Mouse (Mus musculus) hindbrain, embryonic 15.5 days (tissue): ENCODE measurements at regions not wholly inside any gene's neighbourhood (a gene's known extent, or its start where the extent isn't known, plus 50 kb on each side); places are given as distances from the start of the nearest gene placed in this dataset.

Source experiments
- ATAC-seq: fragments of 200-750 bp; cut with Nextera tagmentation; 2 replicates; pipeline ENCODE4 v1.8.0; 2017; ENCODE audit warnings: low read depth, moderate number of reproducible peaks, moderate TSS enrichment; ENCODE audit not compliant: low FRiP score
- H3K27ac ChIP-seq: fragments of 300-500 bp; sonication (generic); replicated peaks from 2 replicates; pipeline ENCODE4 v1.5.1; 2015; ENCODE audit warnings: mild to moderate bottlenecking, inconsistent platforms
- H3K27me3 ChIP-seq: fragments of 300-500 bp; sonication (generic); 2 replicates; pipeline ENCODE4 v1.6.1; 2015; ENCODE audit warnings: control low read depth, inconsistent platforms
- H3K36me3 ChIP-seq: fragments of 300-500 bp; sonication (generic); 2 replicates; pipeline ENCODE4 v1.6.1; 2015; ENCODE audit warnings: control low read depth, inconsistent platforms
- H3K4me1 ChIP-seq: fragments of 300-500 bp; sonication (generic); replicated peaks from 2 replicates; pipeline ENCODE4 v1.6.1; 2015; ENCODE audit warnings: control low read depth, inconsistent platforms
- H3K4me2 ChIP-seq: fragments of 300-500 bp; sonication (generic); 2 replicates; pipeline ENCODE4 v1.6.1; 2015; ENCODE audit warnings: moderate library complexity, mild to moderate bottlenecking, inconsistent platforms
- H3K4me3 ChIP-seq: fragments of 300-500 bp; sonication (generic); 2 replicates; pipeline ENCODE4 v1.5.1; 2015; ENCODE audit warnings: mild to moderate bottlenecking, inconsistent platforms
- H3K9ac ChIP-seq: fragments of 300-500 bp; sonication (generic); 2 replicates; pipeline ENCODE4 v1.6.1; 2015; ENCODE audit warnings: inconsistent platforms
- H3K9me3 ChIP-seq: fragments of 300-500 bp; sonication (generic); 2 replicates; pipeline ENCODE4 v1.6.1; 2016; ENCODE audit warnings: control low read depth, inconsistent platforms
- WGBS: fragments of 180-500 bp; shearing (Covaris S2); methylation state at CpG from one replicate; pipeline ENCODE4 v1.1.7; 2015; 5-methylcytosine and 5-hydroxymethylcytosine counted together

- H3K4me1 ChIP-seq = no peaks in the 10 kb centered on the region
- no peak for ATAC-seq
- no peak overlapping the region for H3K4me3 ChIP-seq
- no peaks in the 10 kb centered on the region for H3K9me3 ChIP-seq
- H3K4me2 ChIP-seq = no peak overlapping the region
- H3K27me3 ChIP-seq = no peaks in the 10 kb centered on the region
- no peak overlapping the region for H3K27ac ChIP-seq
- no peaks in the 10 kb centered on the region for H3K36me3 ChIP-seq
- H3K9ac ChIP-seq = no peak overlapping the region
These were observed 388.4 kb upstream of the Kdm8 start for GRCm38 (mm10) chr7:125055951-125056625.

GRCm38 (mm10) chr7:125102464-125102863 lies 342.0 kb upstream of the Kdm8 start:
- Histone ChIP-seq H3K9ac (no peak overlapping the region), H3K4me3 (no peak overlapping the region), H3K27me3 (no peaks in the 10 kb centered on the region), H3K36me3 (no peaks in the 10 kb centered on the region), H3K4me1 (no peaks in the 10 kb centered on the region), H3K27ac (no peak overlapping the region), H3K4me2 (no peak overlapping the region), H3K9me3 (no peaks in the 10 kb centered on the region)
- ATAC-seq = no peak
- WGBS = 87% methylated on average over 4 of the region's 4 CpGs

GRCm38 (mm10) chr7:125104011-125104410 lies 340.5 kb upstream of the Kdm8 start:
- Histone ChIP-seq H3K9ac (no peak overlapping the region), H3K27ac (no peak overlapping the region), H3K4me1 (no peaks in the 10 kb centered on the region), H3K9me3 (no peaks in the 10 kb centered on the region), H3K4me2 (no peak overlapping the region), H3K36me3 (no peaks in the 10 kb centered on the region), H3K4me3 (no peak overlapping the region), H3K27me3 (no peaks in the 10 kb centered on the region)
- 67% methylated on average over 4 of the region's 4 CpGs for WGBS
- no peak for ATAC-seq

- Histone ChIP-seq H3K27ac (no peak overlapping the region), H3K9me3 (no peaks in the 10 kb centered on the region), H3K4me3 (no peak overlapping the region), H3K36me3 (no peaks in the 10 kb centered on the region), H3K9ac (no peak overlapping the region), H3K27me3 (no peaks in the 10 kb centered on the region), H3K4me2 (no peak overlapping the region), H3K4me1 (0 out of 2 replicates have a peak, but pooled peaks cover 3% of the 10 kb centered on the region)
- no peak for ATAC-seq
- 36% methylated on average over 9 of the region's 9 CpGs for WGBS
These were observed 331.6 kb upstream of the Kdm8 start for GRCm38 (mm10) chr7:125112820-125113273.

- ATAC-seq = no peak
- Histone ChIP-seq H3K9ac (no peak overlapping the region), H3K4me3 (no peak overlapping the region), H3K4me2 (no peak overlapping the region), H3K27ac (no peak overlapping the region), H3K36me3 (no peaks in the 10 kb centered on the region), H3K4me1 (0 out of 2 replicates have a peak, but pooled peaks cover 3% of the 10 kb centered on the region), H3K9me3 (no peaks in the 10 kb centered on the region), H3K27me3 (no peaks in the 10 kb centered on the region)
- 82% methylated on average over 8 of the region's 8 CpGs for WGBS
These were observed 329.0 kb upstream of the Kdm8 start for GRCm38 (mm10) chr7:125115322-125115996.

GRCm38 (mm10) chr7:125117173-125117572 lies 327.3 kb upstream of the Kdm8 start:
- H3K9ac ChIP-seq = no peak overlapping the region
- H3K27me3 ChIP-seq = no peaks in the 10 kb centered on the region
- H3K27ac ChIP-seq = no peak overlapping the region
- H3K4me3 ChIP-seq = no peak overlapping the region
- H3K9me3 ChIP-seq = no peaks in the 10 kb centered on the region
- 0 out of 2 replicates have a peak, but pooled peaks cover 3% of the 10 kb centered on the region for H3K4me1 ChIP-seq
- no peak for ATAC-seq
- no peaks in the 10 kb centered on the region for H3K36me3 ChIP-seq
- no peak overlapping the region for H3K4me2 ChIP-seq
- WGBS = 76% methylated on average over 8 of the region's 8 CpGs

GRCm38 (mm10) chr7:125129187-125129586 lies 315.3 kb upstream of the Kdm8 start:
- no peak for ATAC-seq
- H3K36me3 ChIP-seq = no peaks in the 10 kb centered on the region
- 79% methylated on average over 1 of the region's 1 CpGs for WGBS
- H3K27ac ChIP-seq = no peak overlapping the region
- no peak overlapping the region for H3K4me3 ChIP-seq
- no peak overlapping the region for H3K9ac ChIP-seq
- H3K27me3 ChIP-seq = no peaks in the 10 kb centered on the region
- H3K4me2 ChIP-seq = no peak overlapping the region
- no peaks in the 10 kb centered on the region for H3K9me3 ChIP-seq
- no peaks in the 10 kb centered on the region for H3K4me1 ChIP-seq

GRCm38 (mm10) chr7:125131968-125132367 lies 312.5 kb upstream of the Kdm8 start:
- no peak overlapping the region for H3K4me2 ChIP-seq
- no peak overlapping the region for H3K4me3 ChIP-seq
- no peaks in the 10 kb centered on the region for H3K36me3 ChIP-seq
- no peaks in the 10 kb centered on the region for H3K4me1 ChIP-seq
- H3K9me3 ChIP-seq = no peaks in the 10 kb centered on the region
- no peaks in the 10 kb centered on the region for H3K27me3 ChIP-seq
- no peak for ATAC-seq
- no peak overlapping the region for H3K9ac ChIP-seq
- H3K27ac ChIP-seq = no peak overlapping the region
- 78% methylated on average over 1 of the region's 1 CpGs for WGBS

- ATAC-seq = no peak
- WGBS = 87% methylated on average over 3 of the region's 3 CpGs
These were observed 305.9 kb upstream of the Kdm8 start for GRCm38 (mm10) chr7:125138607-125139006.

GRCm38 (mm10) chr7:125139196-125139595 lies 305.3 kb upstream of the Kdm8 start:
- H3K9ac ChIP-seq = no peak overlapping the region
- 88% methylated on average over 2 of the region's 2 CpGs for WGBS

More at GRCm38 (mm10) chr7:125138607-125139006, 305.9 kb upstream of the Kdm8 start:
- no peaks in the 10 kb centered on the region for H3K27me3 ChIP-seq
- no peaks in the 10 kb centered on the region for H3K36me3 ChIP-seq
- no peak overlapping the region for H3K27ac ChIP-seq
- no peaks in the 10 kb centered on the region for H3K9me3 ChIP-seq
- H3K4me1 ChIP-seq = no peaks in the 10 kb centered on the region
- H3K9ac ChIP-seq = no peak overlapping the region
- H3K4me3 ChIP-seq = no peak overlapping the region
- no peak overlapping the region for H3K4me2 ChIP-seq

GRCm38 (mm10) chr7:125140854-125141253 lies 303.6 kb upstream of the Kdm8 start:
- H3K4me2 ChIP-seq = no peak overlapping the region
- H3K9ac ChIP-seq = no peak overlapping the region
- H3K4me3 ChIP-seq = no peak overlapping the region
- H3K36me3 ChIP-seq = no peaks in the 10 kb centered on the region
- H3K4me1 ChIP-seq = no peaks in the 10 kb centered on the region
- H3K27me3 ChIP-seq = no peaks in the 10 kb centered on the region
- no peak overlapping the region for H3K27ac ChIP-seq
- no peaks in the 10 kb centered on the region for H3K9me3 ChIP-seq
- 49% methylated on average over 3 of the region's 3 CpGs for WGBS
- no peak for ATAC-seq

More at GRCm38 (mm10) chr7:125139196-125139595, 305.3 kb upstream of the Kdm8 start:
- Histone ChIP-seq H3K4me2 (no peak overlapping the region), H3K9me3 (no peaks in the 10 kb centered on the region), H3K27me3 (no peaks in the 10 kb centered on the region), H3K27ac (no peak overlapping the region), H3K36me3 (no peaks in the 10 kb centered on the region), H3K4me3 (no peak overlapping the region), H3K4me1 (no peaks in the 10 kb centered on the region)
- no peak for ATAC-seq

GRCm38 (mm10) chr7:125141864-125142263 lies 302.6 kb upstream of the Kdm8 start:
- WGBS = 85% methylated on average over 1 of the region's 1 CpGs
- no peak for ATAC-seq
- H3K27me3 ChIP-seq = no peaks in the 10 kb centered on the region
- no peak overlapping the region for H3K4me3 ChIP-seq
- H3K4me1 ChIP-seq = no peaks in the 10 kb centered on the region
- no peaks in the 10 kb centered on the region for H3K36me3 ChIP-seq
- no peak overlapping the region for H3K4me2 ChIP-seq
- no peaks in the 10 kb centered on the region for H3K9me3 ChIP-seq
- no peak overlapping the region for H3K27ac ChIP-seq
- H3K9ac ChIP-seq = no peak overlapping the region
